Mouse (Mus musculus): ENCODE results near the gene Sdhc.

DNA sequence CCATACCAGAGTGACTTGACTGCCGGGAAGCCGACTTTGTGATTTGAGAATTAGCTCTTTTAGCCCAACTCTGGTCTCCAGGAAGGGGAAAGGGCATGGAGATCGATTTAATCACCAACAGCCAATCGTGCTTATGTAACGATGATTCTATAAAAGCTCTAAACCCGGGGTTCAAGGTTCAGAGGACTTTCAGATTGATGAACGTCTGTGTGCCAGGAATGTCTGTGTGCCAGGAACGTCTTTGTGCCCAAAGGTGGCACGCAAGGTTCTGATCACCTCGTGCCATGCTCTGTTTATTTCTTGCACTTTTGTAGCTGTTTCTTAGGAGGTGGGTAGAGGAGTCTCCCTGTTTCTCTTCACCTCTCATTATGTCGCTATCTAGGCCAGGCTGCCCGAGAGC, 18.5 kb upstream of the Sdhc start:
- no peak for TF ChIP-seq CTCF (IDR thresholded peaks at IDR 0.05; ENCODE audit: borderline replicate concordance, insufficient read depth, low read length)
- TF ChIP-seq POLR2A (IDR thresholded peaks at IDR 0.05; ENCODE audit: low read depth, low read length): no peak
